Mouse (Mus musculus): ENCODE measurements around the gene Dip2b. TPM values are rescaled to one million over a fixed set of nuclear protein-coding genes. Genes with fewer than 3 reads are reported as not detected.

The Dip2b gene
- total and polyA plus RNA-seq, 3 experiments = 13.9 to 68.9 (median 15.4) TPM

- H3K4me1 ChIP-seq (ENCODE audit: control insufficient read depth in 1 of 2, insufficient read depth in 2 of 2, low read length in 2 of 2) = peaks cover 0 to under 1% of the 10 kb centered on the region in 2 experiments; a peak in 1 of 4 replicates
- no peaks in the 10 kb centered on the region for H3K27me3 ChIP-seq (ENCODE audit: control insufficient read depth in 1 of 2, insufficient read depth in 2 of 2, low read length in 2 of 2)
- H3K9me3 ChIP-seq (replicated peaks; ENCODE audit: insufficient read depth, low read length) = no peaks in the 10 kb centered on the region
- no peak overlapping the region for H3K27ac ChIP-seq (ENCODE audit: control insufficient read depth, low read depth, low read length)
- TF ChIP-seq CTCF (IDR thresholded peaks at IDR 0.05 in 2 of 3, conservative IDR thresholded peaks at IDR 0.05 in 1 of 3; ENCODE audit: control insufficient read depth in 1 of 3, insufficient read depth in 1 of 3, low read depth in 2 of 3, low read length in 3 of 3, poor library complexity in 1 of 3, severe bottlenecking in 1 of 3) (no peak), ZNF384 (IDR thresholded peaks at IDR 0.05; ENCODE audit: low read depth, low read length) (0 out of 2 replicates have a peak, but pooled peaks have one; percentile 25)
- 0 out of 2 replicates have a peak, but pooled peaks cover 1% of the 10 kb centered on the region for H3K79me2 ChIP-seq (ENCODE audit: control insufficient read depth, insufficient read depth, low read length, poor library complexity)
- H3K4me3 ChIP-seq (ENCODE audit: control insufficient read depth in 1 of 2, insufficient read depth in 1 of 2, low read depth in 2 of 2, low read length in 2 of 2) = no peak overlapping the region
- DNase-seq (ENCODE audit: low read depth, low spot score) = peak; percentile 37
- peaks cover 0 to 3% of the 10 kb centered on the region in 2 experiments; a peak in 1 of 4 replicates for H3K36me3 ChIP-seq (ENCODE audit: control insufficient read depth in 1 of 2, insufficient read depth in 2 of 2, low read length in 2 of 2)
- no peak overlapping the region for H3K9ac ChIP-seq (ENCODE audit: control insufficient read depth, low read depth, low read length, poor library complexity, severe bottlenecking)
Measured at GRCm38 (mm10) chr15:100104126-100104525, 65.7 kb downstream of the Dip2b start.

- Histone ChIP-seq H3K9ac (ENCODE audit: control insufficient read depth, low read depth, low read length, poor library complexity, severe bottlenecking) (no peak overlapping the region), H3K4me1 (ENCODE audit: control insufficient read depth in 1 of 2, insufficient read depth in 2 of 2, low read length in 2 of 2) (peaks cover under 1 to 13% of the 10 kb centered on the region in 2 experiments; a peak in 3 of 4 replicates), H3K9me3 (replicated peaks; ENCODE audit: insufficient read depth, low read length) (no peaks in the 10 kb centered on the region), H3K27ac (ENCODE audit: control insufficient read depth, low read depth, low read length) (no peak overlapping the region), H3K36me3 (ENCODE audit: control insufficient read depth in 1 of 2, insufficient read depth in 2 of 2, low read length in 2 of 2) (peaks cover 0 to 11% of the 10 kb centered on the region in 2 experiments; a peak in 2 of 4 replicates), H3K4me3 (ENCODE audit: control insufficient read depth in 1 of 2, insufficient read depth in 1 of 2, low read depth in 2 of 2, low read length in 2 of 2) (no peak overlapping the region), H3K27me3 (ENCODE audit: control insufficient read depth in 1 of 2, insufficient read depth in 2 of 2, low read length in 2 of 2) (no peaks in the 10 kb centered on the region), H3K79me2 (ENCODE audit: control insufficient read depth, insufficient read depth, low read length, poor library complexity) (peaks cover 4% of the 10 kb centered on the region)
- no peak for TF ChIP-seq ZC3H11A (IDR thresholded peaks at IDR 0.05; ENCODE audit: low read depth, low read length)
- TF ChIP-seq KAT2A (conservative IDR thresholded peaks at IDR 0.05; ENCODE audit: low read depth, low read length) = no peak
- TF ChIP-seq TAL1 (IDR thresholded peaks at IDR 0.05; ENCODE audit: low read length) = no peak
- TF ChIP-seq NRF1 (IDR thresholded peaks at IDR 0.05; ENCODE audit: insufficient read depth, low read depth, low read length, poor library complexity, severe bottlenecking) = no peak
- no peak for TF ChIP-seq GABPA (IDR thresholded peaks at IDR 0.05; ENCODE audit: low read depth, low read length)
- no peak for TF ChIP-seq ZNF384 (IDR thresholded peaks at IDR 0.05; ENCODE audit: low read depth, low read length)
- no peak for TF ChIP-seq MXI1 (IDR thresholded peaks at IDR 0.05; ENCODE audit: low read depth, low read length)
- TF ChIP-seq POLR2AphosphoS2 (IDR thresholded peaks at IDR 0.05; ENCODE audit: low read length) = no peak
- TF ChIP-seq NELFE (IDR thresholded peaks at IDR 0.05; ENCODE audit: low read depth, low read length) = no peak
- TF ChIP-seq E2F4 (IDR thresholded peaks at IDR 0.05; ENCODE audit: borderline replicate concordance, low read depth, low read length) = no peak
- TF ChIP-seq POLR2A (IDR thresholded peaks at IDR 0.05; ENCODE audit: control insufficient read depth in 1 of 2, insufficient read depth in 1 of 2, low read depth in 1 of 2, low read length in 2 of 2, poor library complexity in 1 of 2) = no peak
- no peak for TF ChIP-seq RAD21 (IDR thresholded peaks at IDR 0.05; ENCODE audit: low read depth, low read length)
- TF ChIP-seq CHD1 (IDR thresholded peaks at IDR 0.05; ENCODE audit: low read depth, low read length) = no peak
- TF ChIP-seq MAZ (IDR thresholded peaks at IDR 0.05; ENCODE audit: low read depth, low read length) = no peak
- no peak for TF ChIP-seq EP300 (IDR thresholded peaks at IDR 0.05; ENCODE audit: low read depth in 1 of 2, low read length in 2 of 2)
- TF ChIP-seq TBP (IDR thresholded peaks at IDR 0.05; ENCODE audit: low read depth, low read length) = no peak
- no peak for TF ChIP-seq MAX (IDR thresholded peaks at IDR 0.05; ENCODE audit: low read length)
- TF ChIP-seq SIN3A (IDR thresholded peaks at IDR 0.05; ENCODE audit: low read length) = no peak
- no peak for TF ChIP-seq RCOR1 (IDR thresholded peaks at IDR 0.05; ENCODE audit: low read depth, low read length)
- TF ChIP-seq MAFK (IDR thresholded peaks at IDR 0.05; ENCODE audit: borderline replicate concordance, low read depth, low read length) = no peak
- DNase-seq (ENCODE audit: low read depth, low spot score) = no peak
Measured at GRCm38 (mm10) chr15:100108071-100108782, 69.8 kb downstream of the Dip2b start.
